Mouse (Mus musculus) embryonic fibroblast, embryonic 13.5 days (primary cell): ENCODE data around the gene Qsox2.

Experiments used
- CTCF ChIP-seq: IDR thresholded peaks from 2 replicates; pipeline ENCODE4 v1.5.1; 2011; ENCODE audit warnings: mild to moderate bottlenecking, control low read depth, low read length, moderate library complexity, borderline replicate concordance; ENCODE audit not compliant: insufficient read depth
- POLR2A ChIP-seq: IDR thresholded peaks from 2 replicates; pipeline ENCODE4 v1.6.1; 2011; ENCODE audit warnings: low read depth, mild to moderate bottlenecking, control low read depth, low read length, moderate library complexity

- TF ChIP-seq POLR2A (no peak), CTCF (no peak)
These were observed 65.2 kb downstream of the Qsox2 start for GRCm38 (mm10) chr2:26172166-26172565.
